Mouse (Mus musculus) E14TG2a.4 (cell line): Measurements from ENCODE around the gene Fgl2.

Source experiments
- CTCF ChIP-seq: conservative IDR thresholded peaks from 2 replicates; pipeline ENCODE4 v1.5.1; 2014; ENCODE audit warnings: low read length
- NANOG ChIP-seq: IDR thresholded peaks from 2 replicates; pipeline ENCODE4 v1.6.1; 2014; ENCODE audit warnings: borderline replicate concordance, low read length, mixed read lengths
- POU5F1 ChIP-seq: IDR thresholded peaks from 2 replicates; pipeline ENCODE4 v1.6.1; 2014; ENCODE audit warnings: low read length, borderline replicate concordance

DNA sequence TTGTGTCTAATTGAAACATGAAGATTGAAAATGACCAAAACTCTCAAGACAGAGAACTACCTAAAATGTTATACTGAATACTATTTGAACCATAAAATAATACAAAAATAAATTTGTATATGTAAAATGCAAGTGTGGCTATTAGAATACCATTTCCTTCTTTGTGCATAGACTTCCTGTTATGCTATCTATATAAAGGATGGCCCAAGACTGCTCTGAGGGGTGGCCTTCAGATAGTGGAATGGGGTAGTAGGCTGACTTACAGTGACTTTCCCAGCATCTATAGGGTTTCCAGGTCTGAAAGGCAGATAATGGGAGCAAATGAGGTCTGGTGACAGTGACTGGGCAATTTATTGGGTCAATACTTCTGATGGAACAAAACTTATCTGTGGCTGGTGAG, 14.9 kb downstream of the Fgl2 start:
- no peak for TF ChIP-seq CTCF
- TF ChIP-seq NANOG: no peak
- TF ChIP-seq POU5F1: no peak
